Mouse (Mus musculus) forebrain, embryonic 13.5 days (tissue): Measurements from ENCODE around the gene Zfp239. TPM values are rescaled to one million over a fixed set of nuclear protein-coding genes. Genes with fewer than 3 reads are reported as not detected.

Experiments used
- ATAC-seq: fragments of 200-750 bp; cut with Nextera tagmentation; 2 replicates; pipeline ENCODE4 v1.8.0; 2017
- H3K27ac ChIP-seq: fragments of 300-500 bp; sonication (generic); 2 replicates; pipeline ENCODE4 v1.5.1; 2015; ENCODE audit warnings: inconsistent platforms, mild to moderate bottlenecking, moderate library complexity
- H3K27me3 ChIP-seq: fragments of 300-500 bp; sonication (generic); 2 replicates; pipeline ENCODE4 v1.6.1; 2015; ENCODE audit warnings: mild to moderate bottlenecking, inconsistent platforms
- H3K36me3 ChIP-seq: fragments of 300-500 bp; sonication (generic); 2 replicates; pipeline ENCODE4 v1.6.1; 2015; ENCODE audit warnings: mild to moderate bottlenecking, inconsistent platforms; ENCODE audit not compliant: poor library complexity, severe bottlenecking
- H3K4me1 ChIP-seq: fragments of 300-500 bp; sonication (generic); 2 replicates; pipeline ENCODE4 v1.6.1; 2015; ENCODE audit warnings: inconsistent platforms
- H3K4me2 ChIP-seq: fragments of 300-500 bp; sonication (generic); 2 replicates; pipeline ENCODE4 v1.6.1; 2015; ENCODE audit warnings: inconsistent platforms, mild to moderate bottlenecking, moderate library complexity
- H3K4me3 ChIP-seq: fragments of 300-500 bp; sonication (generic); 2 replicates; pipeline ENCODE4 v1.5.1; 2015; ENCODE audit warnings: mild to moderate bottlenecking, inconsistent platforms
- H3K9ac ChIP-seq: fragments of 300-500 bp; sonication (generic); 2 replicates; pipeline ENCODE4 v1.6.1; 2015; ENCODE audit warnings: mild to moderate bottlenecking, inconsistent platforms
- H3K9me3 ChIP-seq: fragments of 300-500 bp; sonication (generic); replicated peaks from 2 replicates; pipeline ENCODE4 v1.6.1; 2016; ENCODE audit warnings: inconsistent platforms
- whole genome bisulfite sequencing: fragments of 180-500 bp; shearing (Covaris S2); methylation state at CpG from one replicate; pipeline ENCODE4 v1.1.7; 2015; 5-methylcytosine and 5-hydroxymethylcytosine counted together
- polyA plus RNA-seq: library from polyadenylated mRNA; unstranded; fragments of >200 nt; fragmentation: Nextera tagmentation; extraction: Ambion mirVana; gene quantifications from 2 replicates; pipeline ENCODE4 v1.2.1, GENCODE M21; 2015

The Zfp239 gene
- polyA plus RNA-seq, 1 experiment from 2014 or later: 15.1 TPM

- no peak for ATAC-seq
- H3K36me3 ChIP-seq: no peaks in the 10 kb centered on the region
- H3K4me1 ChIP-seq: peaks cover 12% of the 10 kb centered on the region
- no peaks in the 10 kb centered on the region for H3K9me3 ChIP-seq
- peak overlapping the region; percentile 97 for H3K27ac ChIP-seq
- peak overlapping the region; percentile 68 for H3K4me2 ChIP-seq
- WGBS: 37% methylated on average over 3 of the region's 3 CpGs
- peak overlapping the region; percentile 73; the same call in 1 of the 2 replicates for H3K9ac ChIP-seq
- H3K27me3 ChIP-seq: peaks cover 5% of the 10 kb centered on the region; the same call in 1 of the 2 replicates
- peak overlapping the region; percentile 49 for H3K4me3 ChIP-seq
Measured at GRCm38 (mm10) chr6:117880394-117880838, 18.5 kb downstream of the Zfp239 start.

GRCm38 (mm10) chr6:117881229-117881628, 19.3 kb downstream of the Zfp239 start:
- Histone ChIP-seq H3K36me3 (no peaks in the 10 kb centered on the region), H3K4me1 (peaks cover 12% of the 10 kb centered on the region), H3K4me3 (no peak overlapping the region), H3K27me3 (peaks cover 2% of the 10 kb centered on the region; the same call in 1 of the 2 replicates), H3K27ac (no peak overlapping the region), H3K9me3 (no peaks in the 10 kb centered on the region), H3K4me2 (peak overlapping the region; percentile 68; the same call in 1 of the 2 replicates), H3K9ac (no peak overlapping the region)
- 38% methylated on average over 7 of the region's 7 CpGs for WGBS
- ATAC-seq: no peak

- ATAC-seq: no peak
Measured at GRCm38 (mm10) chr6:117881997-117882396, 20.1 kb downstream of the Zfp239 start.

GRCm38 (mm10) chr6:117885943-117886342, 24.0 kb downstream of the Zfp239 start:
- Histone ChIP-seq H3K9ac (no peak overlapping the region), H3K27me3 (no peaks in the 10 kb centered on the region), H3K4me3 (no peak overlapping the region), H3K4me2 (no peak overlapping the region), H3K36me3 (no peaks in the 10 kb centered on the region), H3K27ac (no peak overlapping the region), H3K9me3 (no peaks in the 10 kb centered on the region), H3K4me1 (peaks cover 10% of the 10 kb centered on the region; the same call in 1 of the 2 replicates)
- ATAC-seq: no peak
- 85% methylated on average over 2 of the region's 2 CpGs for WGBS

More at GRCm38 (mm10) chr6:117881997-117882396, 20.1 kb downstream of the Zfp239 start:
- H3K27me3 ChIP-seq: no peaks in the 10 kb centered on the region
- H3K4me3 ChIP-seq: no peak overlapping the region
- H3K9me3 ChIP-seq: no peaks in the 10 kb centered on the region
- no peak overlapping the region for H3K27ac ChIP-seq
- peaks cover 12% of the 10 kb centered on the region for H3K4me1 ChIP-seq
- H3K4me2 ChIP-seq: no peak overlapping the region
- H3K36me3 ChIP-seq: no peaks in the 10 kb centered on the region
- no peak overlapping the region for H3K9ac ChIP-seq
- whole genome bisulfite sequencing: 82% methylated on average over 7 of the region's 7 CpGs

GRCm38 (mm10) chr6:117888032-117888431, 26.1 kb downstream of the Zfp239 start:
- Histone ChIP-seq H3K9ac (no peak overlapping the region), H3K27ac (no peak overlapping the region), H3K4me1 (peaks cover 7% of the 10 kb centered on the region; the same call in 1 of the 2 replicates), H3K36me3 (no peaks in the 10 kb centered on the region), H3K27me3 (no peaks in the 10 kb centered on the region), H3K4me3 (no peak overlapping the region), H3K9me3 (no peaks in the 10 kb centered on the region), H3K4me2 (no peak overlapping the region)
- no peak for ATAC-seq
- 76% methylated on average over 1 of the region's 1 CpGs for WGBS

GRCm38 (mm10) chr6:117888642-117889096, 26.8 kb downstream of the Zfp239 start:
- Histone ChIP-seq H3K36me3 (no peaks in the 10 kb centered on the region), H3K4me1 (peaks cover 7% of the 10 kb centered on the region; the same call in 1 of the 2 replicates), H3K9me3 (no peaks in the 10 kb centered on the region), H3K27me3 (no peaks in the 10 kb centered on the region), H3K27ac (no peak overlapping the region), H3K4me3 (no peak overlapping the region), H3K4me2 (no peak overlapping the region), H3K9ac (0 out of 2 replicates have a peak overlapping the region, but pooled peaks have one; percentile 9)
- WGBS: 59% methylated on average over 2 of the region's 2 CpGs
- ATAC-seq: no peak

GRCm38 (mm10) chr6:117890257-117890656, 28.4 kb downstream of the Zfp239 start:
- Histone ChIP-seq H3K4me2 (no peak overlapping the region), H3K4me1 (peaks cover 7% of the 10 kb centered on the region; the same call in 1 of the 2 replicates), H3K9me3 (no peaks in the 10 kb centered on the region), H3K27ac (no peak overlapping the region), H3K9ac (no peak overlapping the region), H3K36me3 (no peaks in the 10 kb centered on the region), H3K4me3 (no peak overlapping the region), H3K27me3 (no peaks in the 10 kb centered on the region)
- WGBS: 91% methylated on average over 6 of the region's 6 CpGs
- ATAC-seq: no peak

GRCm38 (mm10) chr6:117891369-117892160, 29.7 kb downstream of the Zfp239 start:
- 68% methylated on average over 14 of the region's 14 CpGs for WGBS
- H3K27ac ChIP-seq: no peak overlapping the region

GRCm38 (mm10) chr6:117892386-117892785, 30.5 kb downstream of the Zfp239 start:
- Histone ChIP-seq H3K36me3 (no peaks in the 10 kb centered on the region), H3K4me3 (no peak overlapping the region), H3K9me3 (no peaks in the 10 kb centered on the region), H3K27me3 (no peaks in the 10 kb centered on the region), H3K4me1 (peaks cover 7% of the 10 kb centered on the region; the same call in 1 of the 2 replicates), H3K27ac (no peak overlapping the region), H3K4me2 (no peak overlapping the region), H3K9ac (no peak overlapping the region)
- no peak for ATAC-seq
- 77% methylated on average over 3 of the region's 3 CpGs for WGBS

More at GRCm38 (mm10) chr6:117891369-117892160, 29.7 kb downstream of the Zfp239 start:
- Histone ChIP-seq H3K9me3 (no peaks in the 10 kb centered on the region), H3K4me1 (peaks cover 7% of the 10 kb centered on the region; the same call in 1 of the 2 replicates), H3K36me3 (no peaks in the 10 kb centered on the region), H3K27me3 (no peaks in the 10 kb centered on the region), H3K4me3 (no peak overlapping the region), H3K9ac (no peak overlapping the region), H3K4me2 (no peak overlapping the region)
- no peak for ATAC-seq

GRCm38 (mm10) chr6:117893435-117893834, 31.5 kb downstream of the Zfp239 start:
- WGBS: 90% methylated on average over 2 of the region's 2 CpGs

GRCm38 (mm10) chr6:117897800-117898199, 35.9 kb downstream of the Zfp239 start:
- WGBS: 81% methylated on average over 5 of the region's 5 CpGs
- Histone ChIP-seq H3K9me3 (no peaks in the 10 kb centered on the region), H3K4me1 (no peaks in the 10 kb centered on the region), H3K4me3 (no peak overlapping the region), H3K9ac (no peak overlapping the region), H3K27ac (no peak overlapping the region), H3K27me3 (no peaks in the 10 kb centered on the region), H3K36me3 (no peaks in the 10 kb centered on the region), H3K4me2 (no peak overlapping the region)
- no peak for ATAC-seq

More at GRCm38 (mm10) chr6:117893435-117893834, 31.5 kb downstream of the Zfp239 start:
- H3K9me3 ChIP-seq: no peaks in the 10 kb centered on the region
- peaks cover 7% of the 10 kb centered on the region; the same call in 1 of the 2 replicates for H3K4me1 ChIP-seq
- no peak overlapping the region for H3K9ac ChIP-seq
- H3K27me3 ChIP-seq: no peaks in the 10 kb centered on the region
- no peak overlapping the region for H3K27ac ChIP-seq
- no peaks in the 10 kb centered on the region for H3K36me3 ChIP-seq
- no peak overlapping the region for H3K4me2 ChIP-seq
- no peak for ATAC-seq
- H3K4me3 ChIP-seq: no peak overlapping the region
